Mouse (Mus musculus): ENCODE results near the gene Lgals3. TPM values are rescaled to one million over a fixed set of nuclear protein-coding genes. Genes with fewer than 3 reads are reported as not detected.

The Lgals3 gene
- polyA plus RNA-seq, 1 experiment from 2014 or later: 117 TPM

DNA sequence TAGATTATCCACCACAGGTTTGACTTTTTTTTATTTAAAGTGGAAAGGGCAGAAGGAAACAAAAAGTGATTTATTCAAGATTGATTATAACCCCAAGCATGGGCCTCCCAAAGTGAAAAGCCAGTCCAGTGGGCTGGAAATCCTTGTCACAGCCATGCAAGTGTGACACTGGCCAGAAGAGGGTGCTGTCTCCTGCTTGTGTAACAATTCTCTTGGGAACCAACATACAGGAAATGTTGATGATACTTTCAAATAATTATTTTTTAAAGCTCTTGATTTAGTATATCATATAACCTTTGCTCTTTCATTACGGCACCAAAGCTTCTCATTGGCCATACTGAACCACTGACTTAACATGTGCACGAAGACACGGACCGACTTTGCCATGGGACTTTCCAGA, 32.7 kb upstream of the Lgals3 start:
- H3K9ac ChIP-seq (ENCODE audit: low read depth, low read length): no peak overlapping the region
- ATAC-seq (replicated peaks; ENCODE audit: low FRiP score, low read depth) (0 out of 2 replicates have a peak, but pooled peaks have one; percentile 49), DNase-seq (ENCODE audit: low spot score) (peak; percentile 77)
- WGBS: 71% methylated on average over 4 of the region's 4 CpGs
- H3K4me2 ChIP-seq (ENCODE audit: low read length): no peak overlapping the region
- H3K27ac ChIP-seq: no peak overlapping the region
- no peaks in the 10 kb centered on the region for H3K36me3 ChIP-seq (ENCODE audit: insufficient read depth, low read length)
- H3K9me3 ChIP-seq (replicated peaks; ENCODE audit: low read length): no peaks in the 10 kb centered on the region
- TF ChIP-seq CTCF (IDR thresholded peaks at IDR 0.05; ENCODE audit: low read depth): peak; percentile 90
- no peaks in the 10 kb centered on the region for H3K27me3 ChIP-seq (ENCODE audit: insufficient read depth, low read length)
- H3K4me1 ChIP-seq (replicated peaks; ENCODE audit: insufficient read depth, low read length): no peaks in the 10 kb centered on the region
- H3K4me3 ChIP-seq (replicated peaks; ENCODE audit: low read depth, low read length): no peak overlapping the region

GRCm38 (mm10) chr14:47335300-47335699, 32.3 kb upstream of the Lgals3 start:
- no peak overlapping the region for H3K4me3 ChIP-seq (replicated peaks; ENCODE audit: low read depth, low read length)
- H3K27ac ChIP-seq: no peak overlapping the region
- ATAC-seq (replicated peaks; ENCODE audit: low FRiP score, low read depth): no peak
- no peaks in the 10 kb centered on the region for H3K27me3 ChIP-seq (ENCODE audit: insufficient read depth, low read length)
- no peaks in the 10 kb centered on the region for H3K36me3 ChIP-seq (ENCODE audit: insufficient read depth, low read length)
- no peak for DNase-seq (ENCODE audit: low spot score)
- no peaks in the 10 kb centered on the region for H3K4me1 ChIP-seq (replicated peaks; ENCODE audit: insufficient read depth, low read length)
- WGBS: 42% methylated on average over 3 of the region's 3 CpGs
- no peak overlapping the region for H3K9ac ChIP-seq (ENCODE audit: low read depth, low read length)
- H3K9me3 ChIP-seq (replicated peaks; ENCODE audit: low read length): no peaks in the 10 kb centered on the region
- no peak for TF ChIP-seq CTCF (IDR thresholded peaks at IDR 0.05; ENCODE audit: low read depth)
- no peak overlapping the region for H3K4me2 ChIP-seq (ENCODE audit: low read length)

GRCm38 (mm10) chr14:47340231-47340925, 27.2 kb upstream of the Lgals3 start:
- Histone ChIP-seq H3K27me3 (ENCODE audit: insufficient read depth, low read length) (no peaks in the 10 kb centered on the region), H3K4me2 (ENCODE audit: low read length) (no peak overlapping the region), H3K4me3 (replicated peaks; ENCODE audit: low read depth, low read length) (no peak overlapping the region), H3K9me3 (replicated peaks; ENCODE audit: low read length) (no peaks in the 10 kb centered on the region), H3K27ac (no peak overlapping the region), H3K9ac (ENCODE audit: low read depth, low read length) (no peak overlapping the region), H3K36me3 (ENCODE audit: insufficient read depth, low read length) (no peaks in the 10 kb centered on the region), H3K4me1 (replicated peaks; ENCODE audit: insufficient read depth, low read length) (no peaks in the 10 kb centered on the region)
- DNase-seq (ENCODE audit: low spot score) (no peak), ATAC-seq (replicated peaks; ENCODE audit: low FRiP score, low read depth) (no peak)
- WGBS: 85% methylated on average over 10 of the region's 10 CpGs
- no peak for TF ChIP-seq CTCF (IDR thresholded peaks at IDR 0.05; ENCODE audit: low read depth)

DNA sequence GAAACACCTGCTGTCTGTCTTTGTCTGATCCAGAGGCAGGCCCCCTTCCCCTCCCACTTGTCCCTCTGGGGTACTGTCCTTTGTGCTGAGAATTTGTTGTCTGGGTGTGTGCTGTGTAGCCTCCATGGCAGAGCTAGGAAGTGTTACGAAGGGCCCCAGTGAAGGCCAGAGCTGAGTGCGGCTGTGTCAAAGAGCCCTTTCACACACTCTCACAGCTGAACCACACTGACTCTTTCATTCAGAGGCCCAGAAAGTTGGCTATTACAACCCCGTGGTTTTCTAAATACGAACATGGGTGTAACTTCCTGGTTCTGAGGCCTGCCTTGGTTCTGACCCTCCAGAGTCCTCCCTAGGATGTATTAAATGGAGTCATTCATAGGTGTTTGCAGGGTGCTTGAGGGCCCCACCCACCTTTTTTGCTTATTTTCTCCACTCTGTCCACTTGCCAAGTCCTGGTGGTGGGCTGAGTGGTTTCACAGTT, 25.7 kb upstream of the Lgals3 start:
- Histone ChIP-seq H3K9ac (ENCODE audit: low read depth, low read length) (no peak overlapping the region), H3K27me3 (ENCODE audit: insufficient read depth, low read length) (no peaks in the 10 kb centered on the region), H3K4me3 (replicated peaks; ENCODE audit: low read depth, low read length) (no peak overlapping the region), H3K36me3 (ENCODE audit: insufficient read depth, low read length) (no peaks in the 10 kb centered on the region), H3K27ac (no peak overlapping the region), H3K4me1 (replicated peaks; ENCODE audit: insufficient read depth, low read length) (no peaks in the 10 kb centered on the region), H3K4me2 (ENCODE audit: low read length) (no peak overlapping the region), H3K9me3 (replicated peaks; ENCODE audit: low read length) (no peaks in the 10 kb centered on the region)
- DNase-seq (ENCODE audit: low spot score) (no peak), ATAC-seq (replicated peaks; ENCODE audit: low FRiP score, low read depth) (no peak)
- no peak for TF ChIP-seq CTCF (IDR thresholded peaks at IDR 0.05; ENCODE audit: low read depth)
- WGBS: 76% methylated on average over 4 of the region's 4 CpGs

GRCm38 (mm10) chr14:47346715-47347114, 20.8 kb upstream of the Lgals3 start:
- ATAC-seq (replicated peaks; ENCODE audit: low FRiP score, low read depth) (no peak), DNase-seq (ENCODE audit: low spot score) (no peak)
- H3K36me3 ChIP-seq (ENCODE audit: insufficient read depth, low read length): no peaks in the 10 kb centered on the region
- no peaks in the 10 kb centered on the region for H3K27me3 ChIP-seq (ENCODE audit: insufficient read depth, low read length)
- H3K4me1 ChIP-seq (replicated peaks; ENCODE audit: insufficient read depth, low read length): no peaks in the 10 kb centered on the region
- no peak overlapping the region for H3K4me3 ChIP-seq (replicated peaks; ENCODE audit: low read depth, low read length)
- H3K9ac ChIP-seq (ENCODE audit: low read depth, low read length): no peak overlapping the region
- WGBS: 91% methylated on average over 1 of the region's 1 CpGs
- no peak overlapping the region for H3K27ac ChIP-seq
- H3K9me3 ChIP-seq (replicated peaks; ENCODE audit: low read length): no peaks in the 10 kb centered on the region
- no peak overlapping the region for H3K4me2 ChIP-seq (ENCODE audit: low read length)
- no peak for TF ChIP-seq CTCF (IDR thresholded peaks at IDR 0.05; ENCODE audit: low read depth)

- H3K27ac ChIP-seq: no peak overlapping the region
- DNase-seq (ENCODE audit: low spot score) (no peak), ATAC-seq (replicated peaks; ENCODE audit: low FRiP score, low read depth) (no peak)
- no peaks in the 10 kb centered on the region for H3K9me3 ChIP-seq (replicated peaks; ENCODE audit: low read length)
- no peak overlapping the region for H3K4me3 ChIP-seq (replicated peaks; ENCODE audit: low read depth, low read length)
- H3K9ac ChIP-seq (ENCODE audit: low read depth, low read length): no peak overlapping the region
- H3K36me3 ChIP-seq (ENCODE audit: insufficient read depth, low read length): no peaks in the 10 kb centered on the region
- H3K4me1 ChIP-seq (replicated peaks; ENCODE audit: insufficient read depth, low read length): no peaks in the 10 kb centered on the region
- TF ChIP-seq CTCF (IDR thresholded peaks at IDR 0.05; ENCODE audit: low read depth): no peak
- H3K4me2 ChIP-seq (ENCODE audit: low read length): no peak overlapping the region
- H3K27me3 ChIP-seq (ENCODE audit: insufficient read depth, low read length): no peaks in the 10 kb centered on the region
- 84% methylated on average over 2 of the region's 2 CpGs for WGBS
Observed at GRCm38 (mm10) chr14:47350974-47351373, 16.6 kb upstream of the Lgals3 start.

Data from kidney, postnatal 0 days (tissue).